Mouse (Mus musculus) CH12.LX (cell line): ENCODE measurements around the gene Prelp. TPM values are rescaled to one million over a fixed set of nuclear protein-coding genes. Genes with fewer than 3 reads are reported as not detected.

Experiments used
- DNase-seq: peaks from one replicate; pipeline ENCODE4 v3.0.0-alpha.2; 2013; ENCODE audit errors: extremely low read depth
- H3K27ac ChIP-seq: 2 replicates; pipeline ENCODE4 v1.5.1; 2012; ENCODE audit warnings: low read depth, mild to moderate bottlenecking, control low read depth, moderate library complexity; ENCODE audit not compliant: insufficient read depth
- H3K27me3 ChIP-seq: replicated peaks from 2 replicates; pipeline ENCODE3; 2012; ENCODE audit warnings: inconsistent platforms
- H3K36me3 ChIP-seq, 2 experiments: replicated peaks in 1 of 2; 2 replicates each; pipeline versions ENCODE3 to v1.6.1; 2012; ENCODE audit warnings: inconsistent platforms in 1 of 2, low read length in 1 of 2, mild to moderate bottlenecking in 1 of 2, mixed read lengths in 1 of 2, moderate library complexity in 1 of 2; ENCODE audit not compliant: control insufficient read depth in 1 of 2, insufficient read depth in 1 of 2
- H3K4me1 ChIP-seq, 2 experiments: 2 replicates each; pipeline ENCODE4 v1.6.1; 2012; ENCODE audit warnings: inconsistent platforms in 1 of 2, moderate library complexity in 1 of 2; ENCODE audit not compliant: insufficient read depth in 2 of 2, control insufficient read depth in 1 of 2
- H3K4me2 ChIP-seq: 2 replicates; pipeline ENCODE4 v1.6.1; 2012; ENCODE audit warnings: low read depth, mild to moderate bottlenecking, control low read depth; ENCODE audit not compliant: poor library complexity, insufficient read depth, severe bottlenecking
- H3K4me3 ChIP-seq, 3 experiments: fragments of 150-350 bp in 1 of 3; sonication (generic) in 1 of 3; replicated peaks in 1 of 3; 2 replicates each; pipeline versions ENCODE3 to v1.5.1; 2011 to 2012; ENCODE audit warnings: low read depth in 2 of 3, low read length in 2 of 3, mild to moderate bottlenecking in 2 of 3, moderate library complexity in 2 of 3, control low read depth in 1 of 3, improper control_type of control experiment in 1 of 3, inconsistent platforms in 1 of 3, mixed read lengths in 1 of 3; ENCODE audit not compliant: poor library complexity in 1 of 3
- H3K79me2 ChIP-seq: replicated peaks from 2 replicates; pipeline ENCODE4 v1.6.1; 2012; ENCODE audit warnings: mild to moderate bottlenecking, moderate library complexity; ENCODE audit not compliant: control insufficient read depth, poor library complexity, insufficient read depth, severe bottlenecking; ENCODE audit errors: extremely low read depth
- H3K9ac ChIP-seq: 2 replicates; pipeline ENCODE4 v1.6.1; 2012; ENCODE audit warnings: low read depth, mild to moderate bottlenecking, control low read depth, moderate library complexity; ENCODE audit not compliant: insufficient read depth
- H3K9me3 ChIP-seq: replicated peaks from 2 replicates; pipeline ENCODE3; 2012; ENCODE audit warnings: low read length, inconsistent platforms, mixed read lengths
- CHD1 ChIP-seq: IDR thresholded peaks from 2 replicates; pipeline ENCODE4 v1.6.1; 2012; ENCODE audit warnings: low read depth, low read length, improper control_type of control experiment, inconsistent platforms
- CHD2 ChIP-seq: IDR thresholded peaks from 2 replicates; pipeline ENCODE4 v1.6.1; 2011; ENCODE audit warnings: low read length, improper control_type of control experiment
- ETS1 ChIP-seq: conservative IDR thresholded peaks from 2 replicates; pipeline ENCODE4 v1.6.1; 2012; ENCODE audit warnings: low read depth, mild to moderate bottlenecking, inconsistent platforms, low read length, improper control_type of control experiment, moderate library complexity
- GABPA ChIP-seq: IDR thresholded peaks from 2 replicates; pipeline ENCODE4 v1.6.1; 2012; ENCODE audit warnings: low read depth, low read length, improper control_type of control experiment, inconsistent platforms; ENCODE audit not compliant: insufficient replicate concordance
- HCFC1 ChIP-seq: IDR thresholded peaks from 2 replicates; pipeline ENCODE4 v1.6.1; 2012; ENCODE audit warnings: low read depth, mild to moderate bottlenecking, inconsistent platforms, low read length, improper control_type of control experiment
- JUN ChIP-seq: IDR thresholded peaks from 2 replicates; pipeline ENCODE4 v1.6.1; 2011; ENCODE audit warnings: low read depth, mild to moderate bottlenecking, low read length, improper control_type of control experiment, moderate library complexity; ENCODE audit not compliant: insufficient read depth
- KAT2A ChIP-seq: IDR thresholded peaks from 2 replicates; pipeline ENCODE4 v1.6.1; 2012; ENCODE audit warnings: low read length, improper control_type of control experiment, inconsistent platforms; ENCODE audit not compliant: insufficient replicate concordance
- MAX ChIP-seq: IDR thresholded peaks from 2 replicates; pipeline ENCODE4 v1.6.1; 2011; ENCODE audit warnings: low read length, improper control_type of control experiment
- MEF2A ChIP-seq: IDR thresholded peaks from 2 replicates; pipeline ENCODE4 v1.6.1; 2014; ENCODE audit warnings: low read depth, mild to moderate bottlenecking, inconsistent platforms, low read length, improper control_type of control experiment, borderline replicate concordance
- MXI1 ChIP-seq: IDR thresholded peaks from 2 replicates; pipeline ENCODE4 v1.6.1; 2011; ENCODE audit warnings: mild to moderate bottlenecking, low read depth, low read length, improper control_type of control experiment
- NRF1 ChIP-seq: IDR thresholded peaks from 2 replicates; pipeline ENCODE4 v1.6.1; 2014; ENCODE audit warnings: low read depth, mild to moderate bottlenecking, inconsistent platforms, low read length, improper control_type of control experiment, moderate library complexity
- PAX5 ChIP-seq: IDR thresholded peaks from 2 replicates; pipeline ENCODE4 v1.6.1; 2012; ENCODE audit warnings: low read length, inconsistent platforms, mixed read lengths
- POLR2A ChIP-seq: IDR thresholded peaks from 2 replicates; pipeline ENCODE4 v1.6.1; 2011; ENCODE audit warnings: low read depth, mild to moderate bottlenecking, improper control_type of control experiment, low read length
- POLR2AphosphoS2 ChIP-seq: IDR thresholded peaks from 2 replicates; pipeline ENCODE4 v1.6.1; 2011; ENCODE audit warnings: low read depth, low read length, improper control_type of control experiment
- SIN3A ChIP-seq: IDR thresholded peaks from 2 replicates; pipeline ENCODE4 v1.6.1; 2012; ENCODE audit warnings: low read length, improper control_type of control experiment, inconsistent platforms
- SMC3 ChIP-seq: IDR thresholded peaks from 2 replicates; pipeline ENCODE4 v1.6.1; 2011; ENCODE audit warnings: low read depth, low read length, improper control_type of control experiment
- USF2 ChIP-seq: conservative IDR thresholded peaks from 2 replicates; pipeline ENCODE4 v1.6.1; 2011; ENCODE audit warnings: low read depth, low read length, improper control_type of control experiment
- ZC3H11A ChIP-seq: IDR thresholded peaks from 2 replicates; pipeline ENCODE4 v1.6.1; 2012; ENCODE audit warnings: low read depth, mild to moderate bottlenecking, inconsistent platforms, low read length, improper control_type of control experiment
- ZNF384 ChIP-seq: IDR thresholded peaks from 2 replicates; pipeline ENCODE4 v1.6.1; 2012; ENCODE audit warnings: low read depth, low read length, improper control_type of control experiment, inconsistent platforms
- dilution Hi-C: fragments of 300-500 bp; cut with MboI; formaldehyde crosslinking; loops from 2 replicates; pipeline ENCODE4 v1.14.3; 2020; ENCODE audit warnings: low sequenced_read_pairs; ENCODE audit not compliant: extremely low pct_unique_long_range_greater_than_20kb, extremely low pct_ligation_motif_present
- in situ Hi-C: fragments of 300-500 bp; cut with MboI; formaldehyde crosslinking; loops from 3 replicates; pipeline ENCODE4 v1.14.3; 2019; ENCODE audit warnings: low sequenced_read_pairs, low pct_ligation_motif_present, low pct_unique_long_range_greater_than_20kb, mixed read lengths
- polyA plus RNA-seq: library from polyadenylated mRNA; unstranded; fragments of >175 nt; gene quantifications from 2 replicates; pipeline ENCODE4 v1.2.1, GENCODE M21; 2012; ENCODE audit warnings: low read depth; ENCODE audit not compliant: insufficient read length
- total RNA-seq, 2 experiments: library from RNA; depleted of rRNA; stranded (reverse); fragments of 300-350 nt in 1 of 2; fragments of >200 nt in 1 of 2; gene quantifications; 2 replicates each; pipeline ENCODE4 v1.2.3; 2012 to 2014

Gene Prelp
- total and polyA plus RNA-seq, 3 experiments: not detected

DNA sequence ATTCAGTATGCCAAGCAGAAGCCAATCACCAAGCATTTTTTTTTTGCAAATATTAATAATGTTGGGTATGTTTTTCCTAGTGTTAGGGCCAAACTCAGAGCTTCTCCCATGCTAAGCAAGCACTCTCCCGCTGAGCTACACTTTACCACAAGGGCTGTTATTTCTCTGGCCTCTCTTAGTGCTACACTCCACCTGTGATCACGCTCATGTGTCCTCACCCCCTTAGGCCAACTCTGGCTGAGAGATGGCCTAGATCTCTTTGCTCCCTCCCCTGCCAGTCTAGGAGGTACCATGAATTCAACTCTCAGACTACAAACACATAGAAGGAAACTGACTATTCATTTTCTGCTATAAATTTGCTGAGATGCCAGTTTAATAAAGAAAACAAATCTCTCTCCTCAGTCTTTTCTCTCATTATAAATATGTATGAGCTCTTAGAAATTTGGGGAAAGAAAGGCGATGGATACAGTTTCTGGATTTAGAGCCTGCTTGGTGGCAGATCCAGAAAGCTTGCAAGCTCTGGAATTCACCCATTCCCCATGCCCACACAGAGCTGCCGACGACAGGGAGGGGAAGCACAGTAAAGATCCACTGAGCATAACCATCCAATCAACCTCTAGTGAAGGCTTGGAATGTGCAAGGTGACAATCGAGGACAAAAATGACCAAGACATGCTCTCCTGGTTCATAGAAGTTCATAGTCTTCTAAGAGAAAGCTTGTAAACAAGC, 48.0 kb downstream of the Prelp start:
- no peak overlapping the region for H3K4me3 ChIP-seq
- no peak overlapping the region for H3K27ac ChIP-seq
- H3K27me3 ChIP-seq: no peaks in the 10 kb centered on the region
- no peaks in the 10 kb centered on the region for H3K4me1 ChIP-seq
- in situ Hi-C loops (no loop called here), dilution Hi-C loops (no loop called here)
- no peak overlapping the region for H3K9ac ChIP-seq
- H3K4me2 ChIP-seq: no peak overlapping the region
- TF ChIP-seq MEF2A (no peak), ZC3H11A (no peak), KAT2A (no peak), POLR2A (no peak), NRF1 (no peak)
- H3K36me3 ChIP-seq: no peaks in the 10 kb centered on the region
- H3K9me3 ChIP-seq: no peaks in the 10 kb centered on the region
- DNase-seq: no peak
- H3K79me2 ChIP-seq: no peaks in the 10 kb centered on the region

DNA sequence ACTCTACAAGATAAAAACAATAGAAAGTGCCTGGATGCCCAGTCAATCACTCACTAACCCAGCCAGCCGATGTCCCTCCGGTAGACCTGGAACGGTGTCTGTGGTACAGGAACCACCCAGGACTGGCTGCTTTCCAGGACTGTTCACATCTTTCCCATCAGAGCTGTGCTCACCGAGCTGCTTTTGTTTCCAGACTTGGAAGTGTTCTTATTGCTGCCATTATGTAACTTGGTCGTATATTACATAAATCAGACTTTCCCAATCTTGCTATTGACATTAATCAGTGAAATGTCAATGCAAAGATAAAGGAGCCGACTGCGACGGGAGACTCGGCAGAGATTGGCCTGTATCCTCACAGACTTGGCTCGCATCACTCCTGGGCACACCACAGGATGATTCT, 50.0 kb downstream of the Prelp start:
- Histone ChIP-seq H3K9ac (no peak overlapping the region), H3K79me2 (no peaks in the 10 kb centered on the region), H3K4me3 (no peak overlapping the region), H3K4me1 (no peaks in the 10 kb centered on the region), H3K4me2 (no peak overlapping the region), H3K36me3 (no peaks in the 10 kb centered on the region), H3K27me3 (no peaks in the 10 kb centered on the region), H3K27ac (no peak overlapping the region)
- dilution Hi-C loops: no loop called here
- DNase-seq: no peak
- in situ Hi-C loops: no loop called here
- TF ChIP-seq GABPA: no peak
- TF ChIP-seq USF2: no peak
- no peak for TF ChIP-seq JUN
- TF ChIP-seq KAT2A: no peak
- TF ChIP-seq ETS1: no peak
- no peak for TF ChIP-seq CHD1
- TF ChIP-seq NRF1: no peak
- TF ChIP-seq HCFC1: no peak
- no peak for TF ChIP-seq CHD2
- TF ChIP-seq SIN3A: no peak
- no peak for TF ChIP-seq ZNF384
- no peak for TF ChIP-seq MXI1
- TF ChIP-seq MAX: no peak
- TF ChIP-seq SMC3: no peak
- TF ChIP-seq POLR2AphosphoS2: no peak
- no peak for TF ChIP-seq PAX5
- TF ChIP-seq, all 38 proteins: peak for 0
- no peaks in the 10 kb centered on the region for H3K9me3 ChIP-seq
